ENCODE assay signal across 8 mouse cellular contexts in the genomic region with DNA sequence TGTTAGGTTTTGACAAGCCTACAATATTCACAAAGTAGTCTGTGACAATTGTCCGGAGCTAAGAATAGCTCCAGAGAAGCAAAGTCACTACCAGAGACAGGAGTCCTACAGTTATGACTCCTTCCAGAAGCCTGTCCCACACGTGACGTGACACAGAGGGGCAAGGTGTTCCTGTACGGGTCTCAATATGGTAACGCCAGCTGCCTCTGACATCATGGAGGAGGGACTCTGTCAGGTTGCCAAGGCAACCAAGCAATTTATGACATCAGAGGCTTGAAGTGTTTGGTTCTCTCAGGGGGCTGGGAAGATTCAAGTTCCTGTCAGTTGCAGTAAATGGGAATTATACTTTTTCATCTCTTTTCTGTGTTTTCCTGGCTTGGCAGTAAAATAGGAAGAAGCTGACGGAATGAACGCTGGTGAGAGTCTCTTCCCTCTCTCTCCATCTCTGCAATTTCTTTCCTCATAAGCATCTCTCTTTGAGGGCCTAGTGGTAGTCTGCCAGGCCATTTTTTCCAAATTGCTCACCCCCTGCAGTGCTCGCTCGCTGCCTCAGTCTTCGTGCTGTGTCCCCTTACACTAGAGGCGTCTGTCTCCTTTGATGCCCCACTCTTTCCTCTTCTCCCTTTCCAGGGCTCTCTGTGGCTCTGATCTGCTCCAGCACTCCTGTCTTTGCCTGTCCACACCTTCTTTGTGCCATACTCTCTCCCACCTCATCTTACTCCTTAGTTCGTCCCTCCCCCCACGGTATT. TPM values are rescaled to one million over a fixed set of nuclear protein-coding genes. Genes with fewer than 3 reads are reported as not detected.
DNase-seq lines count a peak whose midpoint lies in the region; ATAC-seq and TF ChIP-seq lines count a peak whose summit lies in the region.

No protein-coding gene starts in this region.

- no peak overlapping the region for H3K4me3 ChIP-seq in heart, embryonic 12.5 days
- peak overlapping the region; percentile 70 for H3K4me3 ChIP-seq in megakaryocyte, embryonic 14.5 days (replicated peaks)
- H3K4me3 ChIP-seq in olfactory bulb, adult 2 months (ENCODE audit: insufficient read depth, low read depth, low read length) = peak overlapping the region; percentile 23; the same call in 1 of the 2 replicates

- WGBS in heart, embryonic 12.5 days = 41% methylated on average over 13 of the region's 13 CpGs
- WGBS in olfactory bulb, adult 2 months = 27% methylated on average over 13 of the region's 13 CpGs

- 0 out of 2 replicates have a peak overlapping the region, but pooled peaks have one; percentile 2 for H3K4me2 ChIP-seq in heart, embryonic 12.5 days

- no peaks in the 10 kb centered on the region for H3K9me3 ChIP-seq in heart, embryonic 12.5 days (replicated peaks)
- no peaks in the 10 kb centered on the region for H3K9me3 ChIP-seq in megakaryocyte, embryonic 14.5 days

- no peak overlapping the region for H3K9ac ChIP-seq in heart, embryonic 12.5 days

- H3K36me3 ChIP-seq in heart, embryonic 12.5 days = no peaks in the 10 kb centered on the region
- no peaks in the 10 kb centered on the region for H3K36me3 ChIP-seq in megakaryocyte, embryonic 14.5 days (replicated peaks; ENCODE audit: low read length)

- no peak for DNase-seq in heart, adult 8-10 months (ENCODE audit: low spot score)
- DNase-seq in Muller cell, postnatal 12 days (ENCODE audit: inconsistent ontology term) = no peak
- DNase-seq in adrenal gland, postnatal 10 days = no peak

- TF ChIP-seq CTCF in olfactory bulb, adult 2 months (IDR thresholded peaks at IDR 0.05; ENCODE audit: insufficient read depth, low read depth, low read length) = no peak

- no peak for ATAC-seq in heart, embryonic 12.5 days (ENCODE audit: insufficient number of reproducible peaks, low FRiP score)
- ATAC-seq in megakaryocyte, adult 5-6 weeks (ENCODE audit: poor library complexity, severe bottlenecking) = no peak
- ATAC-seq in granulocyte monocyte progenitor cell, adult 5-6 weeks (replicated peaks; ENCODE audit: poor library complexity, severe bottlenecking) = peak; percentile 18; the same call in 1 of the 2 replicates

- H3K27ac ChIP-seq in heart, embryonic 12.5 days (ENCODE audit: poor library complexity, severe bottlenecking) = peak overlapping the region; percentile 73
- H3K27ac ChIP-seq in olfactory bulb, adult 2 months (ENCODE audit: insufficient read depth, low read depth, low read length) = peak overlapping the region; percentile 76

- peaks cover 50% of the 10 kb centered on the region for H3K4me1 ChIP-seq in heart, embryonic 12.5 days (replicated peaks)
- peaks cover 82% of the 10 kb centered on the region for H3K4me1 ChIP-seq in megakaryocyte, embryonic 14.5 days
- H3K4me1 ChIP-seq in olfactory bulb, adult 2 months (ENCODE audit: control insufficient read depth, insufficient read depth, low read length) = peaks cover 29% of the 10 kb centered on the region

- no peaks in the 10 kb centered on the region for H3K27me3 ChIP-seq in heart, embryonic 12.5 days (replicated peaks)
- no peaks in the 10 kb centered on the region for H3K27me3 ChIP-seq in megakaryocyte, embryonic 14.5 days (replicated peaks)

- no peak for TF ChIP-seq POLR2A in olfactory bulb, adult 2 months (IDR thresholded peaks at IDR 0.05; ENCODE audit: insufficient read depth, low read depth, low read length)

RNA-seq across cellular contexts. Expression of gene Zfhx2, which starts 2.8 kb away (rescaled TPM):
- polyA plus RNA-seq in heart, embryonic 12.5 days (2016; fragmentation: Nextera tagmentation; extraction: Ambion mirVana) = 4.4 and 4.5 TPM in 2 replicates
- 1 to 10 TPM; 4.8 to 5.6 (median 4.9) TPM for total RNA-seq in heart, adult 8-10 months (2022)
- polyA plus RNA-seq in megakaryocyte, embryonic 14.5 days (2012; ENCODE audit: insufficient read depth, low replicate concordance) = 10.0 and 16.4 TPM in 2 replicates
- total RNA-seq in megakaryocyte, adult 5-6 weeks (2015) = 2.0 and 2.1 TPM in 2 replicates
- total RNA-seq in megakaryocyte, adult 5-6 weeks (2017) = 1.1 and 1.3 TPM in 2 replicates
- 3.0 and 5.2 TPM in 2 replicates for total RNA-seq in granulocyte monocyte progenitor cell, adult 5-6 weeks (2014; fragmentation: Nextera tagmentation)
- total RNA-seq in granulocyte monocyte progenitor cell, adult 5-6 weeks (2017) = 0.26 and 0.82 TPM in 2 replicates
- polyA plus RNA-seq in olfactory bulb, adult 2 months (2012; ENCODE audit: insufficient read depth, insufficient read length, low replicate concordance, missing spikeins) = not detected in 2 replicates
- 1 to 10 TPM; 5.2 to 9.9 TPM for total RNA-seq in adrenal gland, postnatal 10 days (2021)

RNA-seq across cellular contexts. Expression of gene Thtpa, which starts 5.2 kb away (rescaled TPM):
- 14.3 and 14.8 TPM in 2 replicates for polyA plus RNA-seq in heart, embryonic 12.5 days (2016; fragmentation: Nextera tagmentation; extraction: Ambion mirVana)
- total RNA-seq in heart, adult 8-10 months (2022) = 10 to 100 TPM; 11.5 to 17.0 (median 14.0) TPM
- 2.4 and 2.9 TPM in 2 replicates for polyA plus RNA-seq in megakaryocyte, embryonic 14.5 days (2012; ENCODE audit: insufficient read depth, low replicate concordance)
- total RNA-seq in megakaryocyte, adult 5-6 weeks (2015) = 5.4 and 6.9 TPM in 2 replicates
- 5.9 and 7.2 TPM in 2 replicates for total RNA-seq in megakaryocyte, adult 5-6 weeks (2017)
- 11.9 and 16.2 TPM in 2 replicates for total RNA-seq in granulocyte monocyte progenitor cell, adult 5-6 weeks (2014; fragmentation: Nextera tagmentation)
- total RNA-seq in granulocyte monocyte progenitor cell, adult 5-6 weeks (2017) = 10.0 and 13.0 TPM in 2 replicates
- not detected in 2 replicates for polyA plus RNA-seq in olfactory bulb, adult 2 months (2012; ENCODE audit: insufficient read depth, insufficient read length, low replicate concordance, missing spikeins)
- 10 to 100 TPM; 13.2 to 17.5 TPM for total RNA-seq in adrenal gland, postnatal 10 days (2021)

RNA-seq across cellular contexts. Expression of gene Ap1g2, which starts 17.0 kb away (rescaled TPM):
- 8.7 and 9.8 TPM in 2 replicates for polyA plus RNA-seq in heart, embryonic 12.5 days (2016; fragmentation: Nextera tagmentation; extraction: Ambion mirVana)
- total RNA-seq in heart, adult 8-10 months (2022) = 1 to 10 TPM; 2.7 to 4.5 (median 4.1) TPM
- polyA plus RNA-seq in megakaryocyte, embryonic 14.5 days (2012; ENCODE audit: insufficient read depth, low replicate concordance) = 8.5 and 13.4 TPM in 2 replicates
- total RNA-seq in megakaryocyte, adult 5-6 weeks (2015) = 43.2 and 46.7 TPM in 2 replicates
- 11.8 and 18.3 TPM in 2 replicates for total RNA-seq in megakaryocyte, adult 5-6 weeks (2017)
- total RNA-seq in granulocyte monocyte progenitor cell, adult 5-6 weeks (2014; fragmentation: Nextera tagmentation) = 56.6 and 87.9 TPM in 2 replicates
- 12.4 and 15.1 TPM in 2 replicates for total RNA-seq in granulocyte monocyte progenitor cell, adult 5-6 weeks (2017)
- polyA plus RNA-seq in olfactory bulb, adult 2 months (2012; ENCODE audit: insufficient read depth, insufficient read length, low replicate concordance, missing spikeins) = not detected in 2 replicates
- 10 to 100 TPM; 20.0 to 31.3 TPM for total RNA-seq in adrenal gland, postnatal 10 days (2021)

RNA-seq across cellular contexts. Expression of gene Jph4, which starts 27.4 kb away (rescaled TPM):
- 0.09 and 0.18 TPM in 2 replicates for polyA plus RNA-seq in heart, embryonic 12.5 days (2016; fragmentation: Nextera tagmentation; extraction: Ambion mirVana)
- total RNA-seq in heart, adult 8-10 months (2022) = under 1 TPM in 3 of 4 experiments, not detected in 1; 0.09 to 0.17 (median 0.09) TPM
- polyA plus RNA-seq in megakaryocyte, embryonic 14.5 days (2012; ENCODE audit: insufficient read depth, low replicate concordance) = 0.21 and 1.4 TPM in 2 replicates
- not detected in 2 replicates for total RNA-seq in megakaryocyte, adult 5-6 weeks (2015)
- total RNA-seq in megakaryocyte, adult 5-6 weeks (2017) = not detected in 2 replicates
- not detected in 2 replicates for total RNA-seq in granulocyte monocyte progenitor cell, adult 5-6 weeks (2014; fragmentation: Nextera tagmentation)
- not detected in 2 replicates for total RNA-seq in granulocyte monocyte progenitor cell, adult 5-6 weeks (2017)
- not detected in 2 replicates for polyA plus RNA-seq in olfactory bulb, adult 2 months (2012; ENCODE audit: insufficient read depth, insufficient read length, low replicate concordance, missing spikeins)
- total RNA-seq in adrenal gland, postnatal 10 days (2021) = 1 to 10 TPM; 4.3 to 7.5 TPM
